Mouse (Mus musculus) cerebellum, adult 2 months (tissue): Measurements from ENCODE around the gene Shf. TPM values are rescaled to one million over a fixed set of nuclear protein-coding genes. Genes with fewer than 3 reads are reported as not detected.
"Not testable (repeated sequence)": the region's sequence is repeated elsewhere in the genome, so short reads cannot be mapped to it uniquely, and the experiment has no call there.

Experiments
- DNase-seq, 2 experiments: peaks; one replicate each; pipeline ENCODE4 v3.0.0; 2021
- H3K27ac ChIP-seq: fragments of 200-500 bp; 2 replicates; pipeline ENCODE4 v1.5.1; 2012; ENCODE audit warnings: low read length, control low read depth, inconsistent platforms; ENCODE audit not compliant: insufficient read depth
- H3K27me3 ChIP-seq: fragments of 200-500 bp; 2 replicates; pipeline ENCODE4 v1.6.1; 2012; ENCODE audit warnings: inconsistent platforms, mild to moderate bottlenecking, low read length, moderate library complexity; ENCODE audit not compliant: control insufficient read depth, insufficient read depth
- H3K4me1 ChIP-seq: fragments of 200-500 bp; 2 replicates; pipeline ENCODE4 v1.6.1; 2011; ENCODE audit warnings: low read length; ENCODE audit not compliant: control insufficient read depth, insufficient read depth
- H3K4me3 ChIP-seq: fragments of 200-500 bp; replicated peaks from 2 replicates; pipeline ENCODE3; 2011; ENCODE audit warnings: mild to moderate bottlenecking, low read depth, low read length, control low read depth; ENCODE audit not compliant: insufficient read depth
- CTCF ChIP-seq: fragments of 200-500 bp; IDR thresholded peaks from 2 replicates; pipeline ENCODE4 v1.5.1; 2011; ENCODE audit warnings: low read depth, mild to moderate bottlenecking, control low read depth, low read length, moderate library complexity, borderline replicate concordance; ENCODE audit not compliant: insufficient read depth
- POLR2A ChIP-seq: fragments of 200-500 bp; IDR thresholded peaks from 2 replicates; pipeline ENCODE4 v1.6.1; 2011; ENCODE audit warnings: low read length, control low read depth, borderline replicate concordance; ENCODE audit not compliant: insufficient read depth
- WGBS: fragments of 180-500 bp; shearing (Covaris S2); methylation state at CpG from one replicate; pipeline ENCODE4 v1.1.7; 2018; 5-methylcytosine and 5-hydroxymethylcytosine counted together
- polyA plus RNA-seq: library from polyadenylated mRNA; depleted of rRNA; stranded (reverse); fragments of >200 nt; gene quantifications from 2 replicates; pipeline ENCODE4 v1.2.3, GENCODE M21; 2012; rRNA removed

Shf gene
- 344 and 410 TPM in 2 replicates for polyA plus RNA-seq

- Histone ChIP-seq H3K4me1 (peaks cover 13% of the 10 kb centered on the region), H3K4me3 (peak within 1 kb of the TSS; percentile 96), H3K27me3 (no peaks in the 10 kb centered on the region), H3K27ac (peak within 1 kb of the TSS; percentile 93)
- 1% methylated on average over 48 of the region's 54 CpGs for WGBS
- TF ChIP-seq CTCF (no peak), POLR2A (peak; percentile 95; the same call in 1 of the 2 replicates)
- DNase-seq: peak; percentile 93
Observed at GRCm38 (mm10) chr2:122368995-122369739, at the start of gene Shf. Shf (minus strand) TSS chr2:122369162.

- WGBS: 79% methylated on average over 7 of the region's 7 CpGs
- no peak for DNase-seq
- no peaks in the 10 kb centered on the region for H3K27me3 ChIP-seq
- H3K4me1 ChIP-seq: no peaks in the 10 kb centered on the region
- no peak overlapping the region for H3K4me3 ChIP-seq
- no peak overlapping the region for H3K27ac ChIP-seq
- TF ChIP-seq CTCF (no peak), POLR2A (no peak)
Observed at GRCm38 (mm10) chr2:122408928-122409327, 40.0 kb upstream of the Shf start.

GRCm38 (mm10) chr2:122407607-122408006, 38.6 kb upstream of the Shf start:
- WGBS: 89% methylated on average over 2 of the region's 2 CpGs
- Histone ChIP-seq H3K27ac (no peak overlapping the region), H3K4me1 (no peaks in the 10 kb centered on the region), H3K4me3 (no peak overlapping the region), H3K27me3 (no peaks in the 10 kb centered on the region)
- TF ChIP-seq CTCF (no peak), POLR2A (no peak)
- DNase-seq: no peak

GRCm38 (mm10) chr2:122396150-122396549, 27.2 kb upstream of the Shf start:
- Histone ChIP-seq H3K4me1 (no peaks in the 10 kb centered on the region), H3K27me3 (no peaks in the 10 kb centered on the region), H3K27ac (no peak overlapping the region), H3K4me3 (no peak overlapping the region)
- 100% methylated on average over 1 of the region's 1 CpGs for WGBS
- no peak for DNase-seq
- TF ChIP-seq POLR2A (no peak), CTCF (no peak)

- WGBS: 96% methylated on average over 3 of the region's 3 CpGs
Observed at GRCm38 (mm10) chr2:122387135-122387534, 18.2 kb upstream of the Shf start.

GRCm38 (mm10) chr2:122385095-122385494, 16.1 kb upstream of the Shf start:
- DNase-seq: no peak
- TF ChIP-seq CTCF (no peak), POLR2A (no peak)
- 47% methylated on average over 3 of the region's 3 CpGs for WGBS
- no peak overlapping the region for H3K27ac ChIP-seq
- peaks cover 6% of the 10 kb centered on the region; the same call in 1 of the 2 replicates for H3K4me1 ChIP-seq
- H3K27me3 ChIP-seq: no peaks in the 10 kb centered on the region
- no peak overlapping the region for H3K4me3 ChIP-seq

More at GRCm38 (mm10) chr2:122387135-122387534, 18.2 kb upstream of the Shf start:
- H3K4me1 ChIP-seq, H3K27me3 ChIP-seq, H3K27ac ChIP-seq, DNase-seq, H3K4me3 ChIP-seq: not testable (repeated sequence)

- DNase-seq: no peak
- 89% methylated on average over 6 of the region's 6 CpGs for WGBS
- Histone ChIP-seq H3K4me3 (no peak overlapping the region), H3K27me3 (no peaks in the 10 kb centered on the region), H3K4me1 (peaks cover 6% of the 10 kb centered on the region; the same call in 1 of the 2 replicates), H3K27ac (no peak overlapping the region)
- TF ChIP-seq CTCF (no peak), POLR2A (no peak)
Observed at GRCm38 (mm10) chr2:122382121-122382520, 13.2 kb upstream of the Shf start.

GRCm38 (mm10) chr2:122381329-122382103, 12.6 kb upstream of the Shf start:
- DNase-seq: peak in 1 of 2 experiments; percentile 9
- no peak overlapping the region for H3K4me3 ChIP-seq
- TF ChIP-seq CTCF (no peak), POLR2A (no peak)
- no peaks in the 10 kb centered on the region for H3K27me3 ChIP-seq
- 78% methylated on average over 16 of the region's 16 CpGs for WGBS
- no peak overlapping the region for H3K27ac ChIP-seq
- H3K4me1 ChIP-seq: peaks cover 6% of the 10 kb centered on the region; the same call in 1 of the 2 replicates
